Mouse (Mus musculus) heart, embryonic 15.5 days (tissue): Measurements from ENCODE around the gene Fam19a5. TPM values are rescaled to one million over a fixed set of nuclear protein-coding genes. Genes with fewer than 3 reads are reported as not detected.

Experiments used
- ATAC-seq: fragments of 200-750 bp; cut with Nextera tagmentation; replicated peaks from 2 replicates; pipeline ENCODE4 v1.8.0; 2017; ENCODE audit warnings: low read depth, moderate TSS enrichment; ENCODE audit not compliant: insufficient number of reproducible peaks, insufficient read depth, low FRiP score
- H3K27ac ChIP-seq: fragments of 300-500 bp; sonication (generic); 2 replicates; pipeline ENCODE4 v1.5.1; 2015; ENCODE audit warnings: mild to moderate bottlenecking, inconsistent platforms
- H3K27me3 ChIP-seq: fragments of 300-500 bp; sonication (generic); 2 replicates; pipeline ENCODE4 v1.6.1; 2015; ENCODE audit warnings: inconsistent platforms
- H3K36me3 ChIP-seq: fragments of 300-500 bp; sonication (generic); 2 replicates; pipeline ENCODE4 v1.6.1; 2015; ENCODE audit warnings: mild to moderate bottlenecking, inconsistent platforms
- H3K4me1 ChIP-seq: fragments of 300-500 bp; sonication (generic); replicated peaks from 2 replicates; pipeline ENCODE4 v1.6.1; 2015; ENCODE audit warnings: inconsistent platforms
- H3K4me2 ChIP-seq: fragments of 300-500 bp; sonication (generic); 2 replicates; pipeline ENCODE4 v1.6.1; 2015; ENCODE audit warnings: inconsistent platforms, mild to moderate bottlenecking, moderate library complexity
- H3K4me3 ChIP-seq: fragments of 300-500 bp; sonication (generic); 2 replicates; pipeline ENCODE4 v1.5.1; 2015; ENCODE audit warnings: mild to moderate bottlenecking, inconsistent platforms
- H3K9ac ChIP-seq: fragments of 300-500 bp; sonication (generic); 2 replicates; pipeline ENCODE4 v1.6.1; 2015; ENCODE audit warnings: mild to moderate bottlenecking, inconsistent platforms
- H3K9me3 ChIP-seq: fragments of 300-500 bp; sonication (generic); replicated peaks from 2 replicates; pipeline ENCODE4 v1.6.1; 2016; ENCODE audit warnings: inconsistent platforms
- WGBS: fragments of 180-500 bp; shearing (Covaris S2); methylation state at CpG from one replicate; pipeline ENCODE4 v1.1.7; 2015; ENCODE audit warnings: mixed read lengths; 5-methylcytosine and 5-hydroxymethylcytosine counted together
- polyA plus RNA-seq: library from polyadenylated mRNA; unstranded; fragments of >200 nt; fragmentation: Nextera tagmentation; extraction: Ambion mirVana; gene quantifications from 2 replicates; pipeline ENCODE4 v1.2.1, GENCODE M21; 2015

The Fam19a5 gene
- polyA plus RNA-seq, 1 experiment from 2014 or later = 0.53 TPM

DNA sequence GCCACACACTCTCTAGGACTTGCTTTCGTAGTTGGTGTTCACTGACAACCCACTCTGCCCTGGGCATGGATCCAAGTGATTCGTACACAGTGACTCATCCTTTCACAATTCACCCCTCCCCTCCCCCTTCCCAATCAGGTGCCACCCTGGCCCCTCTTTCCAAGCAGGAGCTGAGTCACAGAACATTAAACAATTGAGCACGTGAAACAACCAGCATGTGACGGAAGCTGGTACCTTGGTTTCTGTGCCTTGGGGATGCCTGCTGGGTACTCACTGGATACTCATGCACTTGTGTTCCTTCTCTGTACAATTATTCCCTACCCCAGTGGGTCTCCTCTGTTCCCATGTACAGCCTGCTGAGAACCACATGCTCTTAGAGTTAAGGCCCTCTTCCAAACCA is 53.0 kb downstream of the Fam19a5 start:
- ATAC-seq = no peak
- Histone ChIP-seq H3K9me3 (no peaks in the 10 kb centered on the region), H3K27ac (no peak overlapping the region), H3K9ac (no peak overlapping the region), H3K4me3 (no peak overlapping the region), H3K36me3 (no peaks in the 10 kb centered on the region), H3K4me2 (no peak overlapping the region), H3K4me1 (no peaks in the 10 kb centered on the region), H3K27me3 (no peaks in the 10 kb centered on the region)
- 48% methylated on average over 4 of the region's 4 CpGs for WGBS

DNA sequence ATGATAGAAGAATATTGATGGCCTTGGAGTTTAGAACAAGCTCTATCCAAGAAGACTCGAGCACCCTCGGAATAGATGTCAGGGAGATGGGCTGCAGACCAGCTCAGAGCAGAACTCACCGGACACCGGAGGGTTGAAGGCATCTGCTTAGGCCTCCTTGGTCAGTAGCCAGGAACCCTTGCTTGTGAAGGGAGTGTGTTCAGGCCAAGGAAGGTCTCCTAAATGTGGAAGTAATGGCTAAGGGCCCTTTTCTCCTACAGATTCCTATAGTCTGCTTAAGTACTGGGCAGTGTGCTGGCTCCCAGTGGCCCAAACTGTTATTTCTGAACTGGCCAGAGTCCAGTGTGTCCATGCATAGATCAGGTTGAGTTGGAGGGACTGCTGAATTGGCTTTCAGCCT is 53.7 kb downstream of the Fam19a5 start:
- H3K27ac ChIP-seq = no peak overlapping the region
- H3K36me3 ChIP-seq = no peaks in the 10 kb centered on the region
- no peak overlapping the region for H3K4me2 ChIP-seq
- H3K9ac ChIP-seq = no peak overlapping the region
- H3K27me3 ChIP-seq = no peaks in the 10 kb centered on the region
- H3K4me1 ChIP-seq = no peaks in the 10 kb centered on the region
- no peak overlapping the region for H3K4me3 ChIP-seq
- no peak for ATAC-seq
- WGBS = 93% methylated on average over 4 of the region's 4 CpGs
- no peaks in the 10 kb centered on the region for H3K9me3 ChIP-seq

DNA sequence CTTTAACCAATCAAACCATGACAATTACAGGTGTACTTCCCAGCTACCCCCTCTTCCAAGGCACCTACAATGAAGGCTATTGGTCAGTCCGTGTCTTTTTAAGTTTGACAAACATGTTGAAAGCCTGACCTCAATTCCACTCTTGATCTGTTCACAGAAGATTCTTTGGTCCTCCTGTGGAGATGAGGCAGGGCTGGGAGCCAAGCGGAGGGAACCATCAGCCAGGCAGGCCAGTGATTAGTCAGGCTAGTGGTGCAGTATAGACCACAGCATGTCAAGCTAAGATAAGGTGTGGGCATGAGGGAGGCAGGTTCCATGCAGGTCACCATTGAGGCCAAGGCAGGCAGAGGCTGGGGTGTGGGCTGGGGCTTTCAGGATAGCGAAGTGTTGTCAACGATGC is 54.5 kb downstream of the Fam19a5 start:
- no peaks in the 10 kb centered on the region for H3K36me3 ChIP-seq
- H3K27ac ChIP-seq = no peak overlapping the region
- ATAC-seq = no peak
- WGBS = 83% methylated on average over 4 of the region's 4 CpGs
- no peak overlapping the region for H3K4me2 ChIP-seq
- H3K4me1 ChIP-seq = no peaks in the 10 kb centered on the region
- H3K27me3 ChIP-seq = no peaks in the 10 kb centered on the region
- no peak overlapping the region for H3K9ac ChIP-seq
- no peaks in the 10 kb centered on the region for H3K9me3 ChIP-seq
- no peak overlapping the region for H3K4me3 ChIP-seq

DNA sequence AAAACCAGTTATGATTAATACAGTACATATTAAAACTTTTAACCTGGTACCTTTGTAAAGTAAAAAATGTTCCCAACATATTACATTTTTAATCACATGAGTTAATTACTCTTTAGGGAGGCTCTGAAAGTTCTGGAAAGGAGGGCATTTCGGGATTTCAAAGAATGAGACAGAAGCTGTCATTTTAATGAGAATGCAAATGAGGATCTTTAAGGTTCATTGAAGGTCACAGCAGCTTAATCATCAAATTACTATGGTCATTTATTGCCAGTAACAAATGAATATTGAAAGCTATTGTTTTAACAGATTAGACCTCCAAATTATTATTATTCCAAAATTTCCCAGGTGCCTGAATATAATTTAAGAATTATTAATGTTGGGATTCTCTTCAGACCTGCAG is 59.2 kb downstream of the Fam19a5 start:
- H3K27me3 ChIP-seq = no peaks in the 10 kb centered on the region; the same call in 1 of the 2 replicates
- no peak overlapping the region for H3K4me3 ChIP-seq
- no peaks in the 10 kb centered on the region for H3K4me1 ChIP-seq
- H3K27ac ChIP-seq = no peak overlapping the region
- H3K4me2 ChIP-seq = no peak overlapping the region
- H3K9me3 ChIP-seq = no peaks in the 10 kb centered on the region
- no peaks in the 10 kb centered on the region for H3K36me3 ChIP-seq
- ATAC-seq = no peak
- 69% methylated on average over 1 of the region's 1 CpGs for WGBS
- H3K9ac ChIP-seq = no peak overlapping the region

DNA sequence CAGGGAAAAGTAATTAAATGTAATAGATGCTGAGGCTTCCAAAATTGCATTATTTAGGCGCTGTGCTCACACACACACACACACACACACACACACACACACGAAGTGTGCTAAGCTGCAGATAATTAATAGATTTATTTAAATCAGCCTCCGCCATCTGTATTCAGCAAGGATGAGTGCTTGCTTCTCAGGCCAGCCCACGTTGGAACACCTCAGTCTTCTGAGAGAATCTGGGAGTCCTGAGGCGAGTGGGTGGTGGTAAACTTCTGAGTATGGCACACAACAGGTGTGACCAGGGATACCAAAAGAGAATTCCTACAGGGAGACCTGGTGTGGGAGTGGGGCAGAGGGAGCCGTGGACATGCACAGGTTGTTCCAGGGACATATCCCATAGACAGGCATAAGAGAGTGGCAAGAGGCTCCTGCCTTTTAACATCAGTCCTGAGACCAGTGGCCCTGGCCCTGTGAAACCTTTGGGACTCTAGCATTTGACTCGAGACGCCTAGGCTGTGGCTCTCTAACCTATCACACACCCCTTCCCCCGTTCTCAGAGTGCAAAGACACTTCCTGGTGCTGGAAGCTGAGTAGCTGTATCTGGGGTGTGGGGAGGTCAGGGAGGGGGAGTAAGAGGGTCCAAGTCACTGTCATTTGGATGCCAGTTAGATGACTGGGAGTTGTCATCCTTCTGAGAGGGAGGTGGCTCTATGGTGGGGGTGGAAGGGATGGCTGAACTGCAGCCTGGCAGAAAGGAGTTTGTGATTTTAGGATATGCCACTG is 61.6 kb downstream of the Fam19a5 start:
- Histone ChIP-seq H3K36me3 (no peaks in the 10 kb centered on the region), H3K27ac (no peak overlapping the region), H3K4me3 (no peak overlapping the region), H3K27me3 (no peaks in the 10 kb centered on the region; the same call in 1 of the 2 replicates), H3K9me3 (no peaks in the 10 kb centered on the region), H3K4me2 (no peak overlapping the region), H3K9ac (no peak overlapping the region), H3K4me1 (no peaks in the 10 kb centered on the region)
- 56% methylated on average over 9 of the region's 9 CpGs for WGBS
- no peak for ATAC-seq

DNA sequence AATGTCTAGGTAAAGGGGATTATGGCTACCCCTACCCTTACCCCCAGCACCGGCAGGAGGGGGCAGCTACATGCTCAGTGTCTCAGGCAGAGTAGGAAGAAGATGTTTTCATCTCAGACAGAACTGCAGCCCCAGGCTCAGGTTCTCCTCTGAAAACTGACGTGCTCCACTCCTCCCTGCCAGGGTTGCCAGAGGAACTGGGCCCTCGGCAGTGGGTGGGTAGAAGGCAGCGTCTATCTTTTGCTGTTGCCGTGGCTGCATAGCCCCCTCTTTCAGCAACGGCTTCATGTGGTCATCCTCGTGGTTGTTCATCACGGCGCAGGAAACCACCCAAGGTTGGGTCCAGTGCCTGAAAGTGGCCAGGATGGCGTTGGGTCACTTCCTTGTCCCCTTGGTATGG is 62.6 kb downstream of the Fam19a5 start:
- Histone ChIP-seq H3K4me1 (no peaks in the 10 kb centered on the region), H3K4me2 (no peak overlapping the region), H3K4me3 (no peak overlapping the region), H3K9me3 (no peaks in the 10 kb centered on the region), H3K27me3 (no peaks in the 10 kb centered on the region; the same call in 1 of the 2 replicates), H3K27ac (no peak overlapping the region), H3K9ac (no peak overlapping the region), H3K36me3 (no peaks in the 10 kb centered on the region)
- WGBS = 79% methylated on average over 10 of the region's 10 CpGs
- no peak for ATAC-seq

DNA sequence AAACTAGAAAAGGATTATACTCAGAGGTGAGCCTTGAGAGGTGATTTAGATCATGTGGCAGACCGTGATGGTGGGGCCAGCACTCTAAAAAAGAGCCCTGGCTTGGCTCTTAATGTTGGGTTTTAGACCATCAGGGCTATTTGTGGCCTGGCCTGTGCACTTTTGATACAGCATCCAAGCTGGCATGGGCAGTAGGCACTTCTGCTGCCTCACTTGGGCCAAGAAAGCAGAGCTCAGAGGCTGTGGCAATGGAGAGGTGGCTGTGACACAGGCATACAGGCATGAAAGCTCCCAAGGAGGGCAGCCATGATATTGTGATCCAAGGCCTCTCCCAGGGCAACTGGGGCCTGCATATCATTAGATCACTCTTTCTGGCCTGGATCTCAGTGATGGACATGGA is 65.1 kb downstream of the Fam19a5 start:
- WGBS = 72% methylated on average over 1 of the region's 1 CpGs
- Histone ChIP-seq H3K4me3 (no peak overlapping the region), H3K4me2 (no peak overlapping the region), H3K27ac (no peak overlapping the region), H3K9ac (no peak overlapping the region), H3K36me3 (no peaks in the 10 kb centered on the region), H3K27me3 (no peaks in the 10 kb centered on the region; the same call in 1 of the 2 replicates), H3K4me1 (no peaks in the 10 kb centered on the region), H3K9me3 (no peaks in the 10 kb centered on the region)
- no peak for ATAC-seq

DNA sequence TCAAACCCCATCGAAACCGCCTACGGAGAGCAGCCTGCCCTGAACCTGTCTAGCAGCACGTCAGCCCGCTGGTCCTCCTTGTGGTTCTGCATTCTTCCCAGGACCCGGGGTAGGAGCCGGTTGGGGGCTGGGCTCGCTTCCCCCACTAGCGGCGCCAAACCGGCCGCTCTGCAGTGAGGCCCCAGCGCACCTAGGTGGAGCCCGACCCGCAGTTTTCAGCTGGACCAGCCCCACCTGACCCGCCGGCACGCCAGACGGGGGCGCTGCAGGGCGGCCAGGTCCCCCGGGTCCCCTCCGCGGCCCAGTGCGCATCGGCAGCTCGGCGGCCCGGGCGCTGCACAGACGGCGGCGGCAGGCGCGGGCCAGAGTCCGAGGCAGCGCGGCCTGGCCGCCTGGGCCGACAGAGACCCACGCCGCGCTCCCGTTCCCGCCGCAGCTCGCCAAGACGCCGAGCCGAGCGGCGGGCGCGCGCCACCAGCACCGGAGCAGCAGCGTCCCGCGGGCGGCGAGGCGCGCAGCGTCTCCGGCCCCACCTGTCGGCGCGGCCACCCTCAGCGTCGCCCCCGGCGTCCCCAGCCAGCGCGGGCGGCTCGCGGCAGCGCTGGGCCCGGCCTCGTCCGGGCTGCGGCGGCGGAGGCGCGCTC is 80.0 kb downstream of the Fam19a5 start:
- Histone ChIP-seq H3K36me3 (no peaks in the 10 kb centered on the region), H3K4me3 (peak overlapping the region; percentile 62), H3K27ac (0 out of 2 replicates have a peak overlapping the region, but pooled peaks have one; percentile 24), H3K9ac (peak overlapping the region; percentile 61), H3K9me3 (no peaks in the 10 kb centered on the region), H3K27me3 (peaks cover 86% of the 10 kb centered on the region), H3K4me2 (peak overlapping the region; percentile 98), H3K4me1 (peaks cover 17% of the 10 kb centered on the region)
- peak; percentile 83 for ATAC-seq
- 1% methylated on average over 67 of the region's 86 CpGs for WGBS

DNA sequence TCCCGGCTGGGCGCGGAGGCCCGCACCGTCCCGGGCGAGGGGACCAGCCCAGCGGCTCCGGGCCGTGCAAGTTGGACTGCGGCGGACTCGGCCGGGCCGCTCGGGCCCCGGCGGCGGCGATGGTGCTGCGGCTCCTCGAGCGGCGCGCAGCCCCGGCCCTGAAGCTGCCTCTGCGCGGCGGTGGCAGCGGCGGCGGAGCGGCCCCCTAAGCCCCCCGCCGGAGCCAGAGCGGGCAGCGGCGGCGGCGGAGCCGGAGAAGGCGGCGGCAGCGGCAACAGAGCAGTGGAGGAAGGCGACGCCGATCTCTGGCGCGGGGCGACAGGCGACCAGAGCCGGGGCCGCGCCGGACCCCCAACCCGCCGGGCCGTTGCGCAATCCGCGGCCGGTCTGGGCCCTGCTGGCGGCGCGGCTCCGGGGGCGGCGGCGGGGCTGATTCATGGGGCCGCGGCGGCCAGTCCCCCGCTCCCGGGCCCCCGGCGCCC is 80.6 kb downstream of the Fam19a5 start:
- ATAC-seq = 0 out of 2 replicates have a peak, but pooled peaks have one; percentile 36
- under 1% methylated on average over 48 of the region's 76 CpGs for WGBS
- Histone ChIP-seq H3K27ac (0 out of 2 replicates have a peak overlapping the region, but pooled peaks have one; percentile 24), H3K4me3 (peak overlapping the region; percentile 62), H3K9me3 (no peaks in the 10 kb centered on the region), H3K27me3 (peaks cover 86% of the 10 kb centered on the region), H3K4me1 (peaks cover 17% of the 10 kb centered on the region), H3K36me3 (no peaks in the 10 kb centered on the region), H3K9ac (peak overlapping the region; percentile 61), H3K4me2 (peak overlapping the region; percentile 98)

DNA sequence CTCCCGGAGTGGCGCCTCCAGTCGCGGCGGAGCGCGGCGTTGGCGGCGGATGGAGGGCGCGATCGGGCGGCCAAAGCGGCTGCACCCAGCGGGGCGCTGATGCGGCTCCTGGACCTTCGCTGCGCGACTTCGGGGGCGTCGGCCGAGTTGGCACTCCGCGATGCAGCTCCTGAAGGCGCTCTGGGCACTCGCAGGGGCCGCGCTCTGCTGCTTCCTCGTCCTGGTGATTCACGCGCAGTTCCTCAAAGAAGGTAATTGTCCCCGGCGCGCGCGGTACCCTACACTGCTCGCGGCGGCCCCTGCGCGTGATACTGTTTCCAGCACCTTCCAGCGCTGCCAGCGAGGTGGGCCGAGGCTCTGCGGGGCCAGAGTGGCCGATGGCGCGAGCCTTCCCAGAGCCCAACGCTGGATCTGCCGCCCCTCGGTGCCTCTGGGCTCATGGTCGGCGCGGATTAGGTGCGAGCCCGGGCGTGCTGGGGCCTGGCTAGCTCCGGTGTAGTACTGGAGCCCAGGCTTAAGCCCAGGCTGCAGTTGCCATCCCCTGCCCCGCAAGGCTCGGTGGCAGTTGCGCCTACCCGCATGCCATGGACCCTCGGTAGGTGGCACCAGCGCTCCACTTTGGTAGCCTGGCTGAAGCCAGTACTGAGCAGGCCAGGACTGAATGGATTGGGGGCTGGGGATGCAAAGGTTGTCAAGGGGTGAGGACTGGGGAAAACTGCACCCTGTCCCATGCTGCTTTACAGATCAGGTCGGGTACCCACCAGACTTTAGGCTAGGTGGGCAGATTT is 81.3 kb downstream of the Fam19a5 start:
- no peak overlapping the region for H3K27ac ChIP-seq
- H3K9ac ChIP-seq = peak overlapping the region; percentile 61; the same call in 1 of the 2 replicates
- ATAC-seq = peak; percentile 65
- peak overlapping the region; percentile 62 for H3K4me3 ChIP-seq
- WGBS = under 1% methylated on average over 67 of the region's 68 CpGs
- peak overlapping the region; percentile 98 for H3K4me2 ChIP-seq
- no peaks in the 10 kb centered on the region for H3K9me3 ChIP-seq
- no peaks in the 10 kb centered on the region for H3K36me3 ChIP-seq
- peaks cover 17% of the 10 kb centered on the region for H3K4me1 ChIP-seq
- peaks cover 80% of the 10 kb centered on the region for H3K27me3 ChIP-seq

DNA sequence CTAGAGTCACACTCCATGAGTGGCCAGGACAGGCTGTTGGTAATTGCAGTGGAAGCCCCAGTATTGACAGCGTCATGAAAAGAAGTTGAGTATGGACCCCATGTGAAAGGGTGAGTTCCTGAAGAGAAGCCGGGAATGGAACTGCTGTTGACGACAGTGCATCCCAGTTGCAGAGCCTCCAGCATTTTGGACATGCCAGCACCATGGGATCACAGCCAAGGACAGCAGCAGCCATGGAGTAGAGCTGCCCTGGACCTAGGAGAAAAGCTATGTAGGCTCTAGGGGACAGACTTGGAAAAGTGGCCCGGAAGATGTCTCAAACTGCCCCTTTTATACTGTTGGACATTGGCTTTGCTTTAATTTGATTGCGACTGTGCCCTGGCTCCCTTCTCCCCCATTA is 91.2 kb downstream of the Fam19a5 start:
- no peak overlapping the region for H3K4me2 ChIP-seq
- H3K36me3 ChIP-seq = no peaks in the 10 kb centered on the region
- no peak overlapping the region for H3K27ac ChIP-seq
- ATAC-seq = no peak
- H3K4me1 ChIP-seq = no peaks in the 10 kb centered on the region
- H3K9me3 ChIP-seq = no peaks in the 10 kb centered on the region
- no peak overlapping the region for H3K4me3 ChIP-seq
- no peaks in the 10 kb centered on the region for H3K27me3 ChIP-seq
- H3K9ac ChIP-seq = no peak overlapping the region
- 85% methylated on average over 5 of the region's 5 CpGs for WGBS
